Mouse (Mus musculus): ENCODE data around the gene Ube2d1. TPM values are rescaled to one million over a fixed set of nuclear protein-coding genes. Genes with fewer than 3 reads are reported as not detected.
A peak's percentile ranks its signal among the peaks of the same experiment; 100 is the strongest.

Ube2d1 gene
- total and polyA plus RNA-seq, 3 experiments: 2.9 to 16.5 TPM; not detected in 1

DNA sequence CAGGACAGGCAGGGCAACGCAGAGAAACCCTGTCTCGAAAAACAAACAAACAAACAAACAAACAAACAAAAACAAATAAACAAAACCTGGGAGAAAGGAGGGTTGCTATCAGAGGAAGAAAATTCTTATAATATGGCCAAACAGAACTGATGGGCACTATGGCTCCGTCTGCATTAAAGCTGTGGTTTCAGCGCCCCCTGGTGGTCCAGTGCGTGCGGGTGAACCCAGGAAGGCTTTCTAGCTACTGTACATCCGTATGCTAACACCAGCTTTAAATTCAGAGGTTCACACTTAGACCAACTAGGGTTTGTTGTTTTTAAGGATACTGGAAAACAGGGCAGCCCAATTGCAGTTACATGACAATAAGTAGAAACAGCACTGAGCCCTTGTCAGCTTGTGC, 59.2 kb downstream of the Ube2d1 start:
- Histone ChIP-seq H3K9ac (ENCODE audit: control insufficient read depth, low read depth, low read length, poor library complexity, severe bottlenecking) (no peak overlapping the region), H3K27ac (ENCODE audit: control insufficient read depth, low read depth, low read length) (no peak overlapping the region), H3K4me3 (ENCODE audit: control insufficient read depth in 1 of 2, insufficient read depth in 1 of 2, low read depth in 2 of 2, low read length in 2 of 2) (no peak overlapping the region), H3K4me1 (ENCODE audit: control insufficient read depth in 1 of 2, insufficient read depth in 2 of 2, low read length in 2 of 2) (no peaks in the 10 kb centered on the region), H3K36me3 (ENCODE audit: control insufficient read depth in 1 of 2, insufficient read depth in 2 of 2, low read length in 2 of 2) (peaks cover 0 to 19% of the 10 kb centered on the region in 2 experiments; a peak in 2 of 4 replicates), H3K79me2 (ENCODE audit: control insufficient read depth, insufficient read depth, low read length, poor library complexity) (no peaks in the 10 kb centered on the region), H3K27me3 (ENCODE audit: control insufficient read depth in 1 of 2, insufficient read depth in 2 of 2, low read length in 2 of 2) (no peaks in the 10 kb centered on the region), H3K9me3 (replicated peaks; ENCODE audit: insufficient read depth, low read length) (no peaks in the 10 kb centered on the region)
- no peak for TF ChIP-seq RCOR1 (IDR thresholded peaks at IDR 0.05; ENCODE audit: low read depth, low read length)
- TF ChIP-seq RAD21 (IDR thresholded peaks at IDR 0.05; ENCODE audit: low read depth, low read length): peak; percentile 16
- peak; percentile 76 to 93 (median 86) for TF ChIP-seq CTCF (IDR thresholded peaks at IDR 0.05 in 2 of 3, conservative IDR thresholded peaks at IDR 0.05 in 1 of 3; ENCODE audit: control insufficient read depth in 1 of 3, insufficient read depth in 1 of 3, low read depth in 2 of 3, low read length in 3 of 3, poor library complexity in 1 of 3, severe bottlenecking in 1 of 3)
- peak; percentile 31 for TF ChIP-seq SMC3 (IDR thresholded peaks at IDR 0.05; ENCODE audit: low read depth, low read length)
- peak; percentile 74 for DNase-seq (ENCODE audit: low read depth, low spot score)

- Histone ChIP-seq H3K9ac (ENCODE audit: control insufficient read depth, low read depth, low read length, poor library complexity, severe bottlenecking) (no peak overlapping the region), H3K9me3 (replicated peaks; ENCODE audit: insufficient read depth, low read length) (no peaks in the 10 kb centered on the region), H3K27ac (ENCODE audit: control insufficient read depth, low read depth, low read length) (no peak overlapping the region), H3K79me2 (ENCODE audit: control insufficient read depth, insufficient read depth, low read length, poor library complexity) (no peaks in the 10 kb centered on the region), H3K36me3 (ENCODE audit: control insufficient read depth in 1 of 2, insufficient read depth in 2 of 2, low read length in 2 of 2) (peaks cover 0 to 12% of the 10 kb centered on the region in 2 experiments; a peak in 2 of 4 replicates), H3K4me1 (ENCODE audit: control insufficient read depth in 1 of 2, insufficient read depth in 2 of 2, low read length in 2 of 2) (no peaks in the 10 kb centered on the region), H3K27me3 (ENCODE audit: control insufficient read depth in 1 of 2, insufficient read depth in 2 of 2, low read length in 2 of 2) (no peaks in the 10 kb centered on the region), H3K4me3 (ENCODE audit: control insufficient read depth in 1 of 2, insufficient read depth in 1 of 2, low read depth in 2 of 2, low read length in 2 of 2) (no peak overlapping the region)
- DNase-seq (ENCODE audit: low read depth, low spot score): no peak
- no peak for TF ChIP-seq BHLHE40 (IDR thresholded peaks at IDR 0.05; ENCODE audit: borderline replicate concordance, low read depth, low read length)
- TF ChIP-seq HCFC1 (IDR thresholded peaks at IDR 0.05; ENCODE audit: low read depth, low read length): no peak
- TF ChIP-seq MAX (IDR thresholded peaks at IDR 0.05; ENCODE audit: low read length): no peak
- no peak for TF ChIP-seq ETS1 (IDR thresholded peaks at IDR 0.05; ENCODE audit: low read depth, low read length)
- no peak for TF ChIP-seq ZNF384 (IDR thresholded peaks at IDR 0.05; ENCODE audit: low read depth, low read length)
- no peak for TF ChIP-seq GATA1 (IDR thresholded peaks at IDR 0.05; ENCODE audit: low read depth, low read length)
- TF ChIP-seq UBTF (IDR thresholded peaks at IDR 0.05; ENCODE audit: borderline replicate concordance, insufficient read depth, low read depth, low read length): no peak
- no peak for TF ChIP-seq POLR2AphosphoS2 (IDR thresholded peaks at IDR 0.05; ENCODE audit: low read length)
- no peak for TF ChIP-seq SIN3A (IDR thresholded peaks at IDR 0.05; ENCODE audit: low read length)
- TF ChIP-seq ZKSCAN1 (IDR thresholded peaks at IDR 0.05; ENCODE audit: low read depth, low read length): no peak
- TF ChIP-seq ZC3H11A (IDR thresholded peaks at IDR 0.05; ENCODE audit: low read depth, low read length): no peak
- TF ChIP-seq MYB (IDR thresholded peaks at IDR 0.05; ENCODE audit: low read depth, low read length): no peak
- no peak for TF ChIP-seq ELF1 (IDR thresholded peaks at IDR 0.05; ENCODE audit: low read depth, low read length)
- no peak for TF ChIP-seq TBP (IDR thresholded peaks at IDR 0.05; ENCODE audit: low read depth, low read length)
- no peak for TF ChIP-seq NELFE (IDR thresholded peaks at IDR 0.05; ENCODE audit: low read depth, low read length)
- no peak for TF ChIP-seq MXI1 (IDR thresholded peaks at IDR 0.05; ENCODE audit: low read depth, low read length)
Observed at GRCm38 (mm10) chr10:71223101-71223500, 62.0 kb downstream of the Ube2d1 start.

Data from MEL (cell line).